Mouse (Mus musculus): ENCODE measurements around the gene Bbs1. TPM values are rescaled to one million over a fixed set of nuclear protein-coding genes. Genes with fewer than 3 reads are reported as not detected.
"Not testable (repeated sequence)": the region's sequence is repeated elsewhere in the genome, so short reads cannot be mapped to it uniquely, and the experiment has no call there.

Bbs1 gene
- polyA plus RNA-seq, 1 experiment: 1.3 TPM

DNA sequence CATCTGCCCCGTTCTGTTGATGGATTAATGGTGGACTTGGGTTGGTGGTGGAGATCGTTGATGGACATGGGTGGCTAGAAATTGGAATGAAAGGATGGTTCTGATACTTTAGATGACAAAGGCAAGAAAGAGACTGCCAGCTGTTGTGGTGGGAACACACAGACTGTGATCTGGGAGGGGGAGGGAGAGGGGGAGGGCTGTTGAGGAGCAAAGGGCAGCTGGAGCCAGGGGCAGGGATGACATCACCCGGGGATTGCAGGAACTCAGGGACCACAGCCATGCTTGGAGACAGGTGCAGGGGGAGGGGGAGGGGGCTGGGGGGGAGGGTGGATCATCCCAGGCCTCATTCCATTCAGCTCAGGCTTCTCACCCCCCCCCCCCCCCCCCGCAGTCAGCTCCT is 30.2 kb downstream of the Bbs1 start:
- DNase-seq (ENCODE audit: low read depth in 1 of 2, low spot score in 2 of 2): no peak
- Histone ChIP-seq H3K36me3 (ENCODE audit: control insufficient read depth, insufficient read depth, low read length) (no peaks in the 10 kb centered on the region), H3K4me1 (ENCODE audit: control insufficient read depth, insufficient read depth, insufficient read length) (peaks cover 4% of the 10 kb centered on the region; the same call in 1 of the 2 replicates), H3K4me3 (ENCODE audit: extremely low read depth, insufficient read depth, insufficient read length) (no peak overlapping the region), H3K27ac (ENCODE audit: insufficient read depth, low read length) (no peak overlapping the region), H3K27me3 (ENCODE audit: control insufficient read depth, insufficient read depth, low read length) (no peaks in the 10 kb centered on the region)
- TF ChIP-seq CTCF (IDR thresholded peaks at IDR 0.05; ENCODE audit: extremely low read depth, insufficient read depth, insufficient read length, insufficient replicate concordance) (no peak), POLR2A (IDR thresholded peaks at IDR 0.05; ENCODE audit: low read depth, low read length) (no peak)
- WGBS: 69% methylated on average over 3 of the region's 4 CpGs

DNA sequence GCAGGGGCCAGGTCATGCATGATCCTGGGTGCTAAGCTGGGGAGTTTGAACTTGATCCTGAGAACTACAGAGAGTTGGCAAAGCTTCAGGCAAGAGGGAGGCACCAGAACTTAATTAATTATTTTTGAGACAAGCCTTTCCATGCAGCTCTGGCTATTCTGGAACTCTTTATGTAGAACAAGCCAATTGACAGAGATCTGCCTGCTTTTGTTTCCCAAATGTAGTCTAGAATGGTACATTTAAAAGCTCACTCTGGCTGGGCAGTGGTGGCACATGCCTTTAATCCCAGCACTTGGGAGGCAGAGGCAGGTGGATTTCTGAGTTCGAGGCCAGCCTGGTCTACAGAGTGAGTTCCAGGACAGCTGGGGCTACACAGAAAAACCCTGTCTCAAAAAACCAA is 31.8 kb downstream of the Bbs1 start:
- H3K4me1 ChIP-seq (ENCODE audit: control insufficient read depth, insufficient read depth, insufficient read length); DNase-seq (ENCODE audit: low read depth in 1 of 2, low spot score in 2 of 2); H3K4me3 ChIP-seq (ENCODE audit: extremely low read depth, insufficient read depth, insufficient read length); H3K27me3 ChIP-seq (ENCODE audit: control insufficient read depth, insufficient read depth, low read length); H3K27ac ChIP-seq (ENCODE audit: insufficient read depth, low read length); H3K36me3 ChIP-seq (ENCODE audit: control insufficient read depth, insufficient read depth, low read length): not testable (repeated sequence)
- 71% methylated on average over 1 of the region's 1 CpGs for WGBS

DNA sequence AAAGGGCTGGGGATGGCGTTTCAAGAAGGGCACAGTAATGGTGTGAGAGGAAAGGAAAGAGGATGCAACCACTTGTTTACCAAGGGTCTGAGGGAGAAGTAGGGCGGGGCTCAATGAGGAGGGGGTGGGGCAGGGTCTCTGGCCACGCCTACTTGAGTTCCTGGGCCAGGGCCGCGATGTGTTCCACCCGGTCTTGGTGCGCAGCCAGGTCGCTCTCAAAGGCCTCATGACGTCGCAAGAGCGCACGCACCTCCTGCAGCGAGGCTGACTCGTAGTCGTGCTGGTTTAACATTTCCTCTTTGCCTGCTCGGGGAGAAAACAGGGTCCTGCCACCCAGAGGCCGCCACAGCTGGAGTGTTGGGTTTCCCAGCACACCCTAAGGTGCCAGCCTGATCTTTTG is 41.3 kb downstream of the Bbs1 start:
- H3K27me3 ChIP-seq (ENCODE audit: control insufficient read depth, insufficient read depth, low read length): no peaks in the 10 kb centered on the region
- no peaks in the 10 kb centered on the region for H3K36me3 ChIP-seq (ENCODE audit: control insufficient read depth, insufficient read depth, low read length)
- no peak overlapping the region for H3K4me3 ChIP-seq (ENCODE audit: extremely low read depth, insufficient read depth, insufficient read length)

DNA sequence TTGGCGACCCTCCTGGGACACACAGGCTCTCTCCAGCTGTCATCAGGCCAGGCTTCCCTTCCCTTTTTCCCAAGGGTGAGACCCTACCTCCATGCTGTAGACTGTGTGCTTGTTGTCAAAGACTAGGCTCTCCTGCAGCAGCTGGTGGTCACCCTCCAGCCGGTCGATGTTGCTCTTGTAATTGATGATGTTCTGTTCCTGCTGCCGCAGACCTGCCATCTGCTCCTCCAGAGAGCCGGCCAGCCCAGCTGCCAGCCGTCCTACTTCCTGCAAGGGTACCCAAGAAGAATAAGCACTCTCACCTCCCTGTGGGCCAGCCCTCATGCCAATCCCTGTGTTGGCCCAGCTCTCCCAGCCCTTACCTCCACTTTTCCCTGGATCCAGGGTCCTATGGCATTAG is 43.4 kb downstream of the Bbs1 start:
- WGBS: 62% methylated on average over 6 of the region's 6 CpGs
- Histone ChIP-seq H3K4me3 (ENCODE audit: extremely low read depth, insufficient read depth, insufficient read length) (no peak overlapping the region), H3K4me1 (ENCODE audit: control insufficient read depth, insufficient read depth, insufficient read length) (no peaks in the 10 kb centered on the region), H3K27me3 (ENCODE audit: control insufficient read depth, insufficient read depth, low read length) (no peaks in the 10 kb centered on the region), H3K36me3 (ENCODE audit: control insufficient read depth, insufficient read depth, low read length) (no peaks in the 10 kb centered on the region), H3K27ac (ENCODE audit: insufficient read depth, low read length) (no peak overlapping the region)
- DNase-seq (ENCODE audit: low read depth in 1 of 2, low spot score in 2 of 2): no peak
- TF ChIP-seq POLR2A (IDR thresholded peaks at IDR 0.05; ENCODE audit: low read depth, low read length): no peak
- TF ChIP-seq CTCF (IDR thresholded peaks at IDR 0.05; ENCODE audit: extremely low read depth, insufficient read depth, insufficient read length, insufficient replicate concordance): no peak

More for the DNA sequence above, 41.3 kb downstream of the Bbs1 start:
- TF ChIP-seq CTCF (IDR thresholded peaks at IDR 0.05; ENCODE audit: extremely low read depth, insufficient read depth, insufficient read length, insufficient replicate concordance): no peak
- TF ChIP-seq POLR2A (IDR thresholded peaks at IDR 0.05; ENCODE audit: low read depth, low read length): no peak
- H3K4me1 ChIP-seq (ENCODE audit: control insufficient read depth, insufficient read depth, insufficient read length): no peaks in the 10 kb centered on the region
- DNase-seq (ENCODE audit: low read depth in 1 of 2, low spot score in 2 of 2): no peak
- WGBS: 4% methylated on average over 17 of the region's 17 CpGs
- H3K27ac ChIP-seq (ENCODE audit: insufficient read depth, low read length): no peak overlapping the region

DNA sequence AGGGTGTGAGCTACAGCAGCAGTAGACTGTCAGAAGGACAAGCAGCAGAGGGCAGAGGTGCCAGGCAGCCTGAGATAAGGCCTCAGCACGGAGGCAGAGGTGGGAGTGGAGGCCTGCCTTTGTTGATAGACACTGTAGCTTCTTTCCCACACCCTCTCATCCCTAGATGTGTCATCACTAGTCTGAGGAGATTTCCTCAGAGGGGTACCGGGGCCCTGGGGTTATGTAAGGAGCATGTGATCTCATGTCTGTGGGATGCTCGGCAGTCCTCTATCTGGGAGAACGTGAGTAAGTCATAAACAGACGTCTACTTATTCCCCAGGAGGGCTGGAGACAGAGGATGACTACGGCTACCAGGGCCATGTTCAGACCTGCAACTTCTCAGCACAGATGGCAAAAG is 47.3 kb downstream of the Bbs1 start:
- H3K27me3 ChIP-seq (ENCODE audit: control insufficient read depth, insufficient read depth, low read length): peaks cover under 1% of the 10 kb centered on the region; the same call in 1 of the 2 replicates
- H3K36me3 ChIP-seq (ENCODE audit: control insufficient read depth, insufficient read depth, low read length): no peaks in the 10 kb centered on the region
- no peak for TF ChIP-seq CTCF (IDR thresholded peaks at IDR 0.05; ENCODE audit: extremely low read depth, insufficient read depth, insufficient read length, insufficient replicate concordance)
- TF ChIP-seq POLR2A (IDR thresholded peaks at IDR 0.05; ENCODE audit: low read depth, low read length): no peak
- no peak for DNase-seq (ENCODE audit: low read depth in 1 of 2, low spot score in 2 of 2)
- no peaks in the 10 kb centered on the region for H3K4me1 ChIP-seq (ENCODE audit: control insufficient read depth, insufficient read depth, insufficient read length)
- H3K4me3 ChIP-seq (ENCODE audit: extremely low read depth, insufficient read depth, insufficient read length): no peak overlapping the region
- H3K27ac ChIP-seq (ENCODE audit: insufficient read depth, low read length): no peak overlapping the region
- WGBS: 85% methylated on average over 6 of the region's 6 CpGs

DNA sequence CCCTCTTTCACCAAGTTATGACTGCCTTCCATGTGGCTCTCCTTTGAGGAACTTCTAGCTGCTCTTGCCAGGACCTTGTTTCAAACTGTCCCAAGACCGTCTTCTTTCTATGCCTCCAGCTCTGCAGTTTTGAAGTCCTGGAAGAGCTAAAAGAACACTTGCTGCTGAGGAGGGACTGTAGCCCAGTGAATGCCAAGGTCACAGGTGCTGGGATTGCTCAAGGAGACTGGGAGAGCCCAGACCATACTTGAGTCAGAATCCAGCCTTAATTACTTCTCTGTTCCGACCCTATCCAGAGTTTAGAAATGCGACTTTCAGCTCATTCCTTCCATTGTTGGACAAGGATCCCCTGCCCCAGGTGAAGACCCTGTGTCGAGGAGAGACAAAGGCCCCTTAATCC is 50.5 kb downstream of the Bbs1 start:
- no peak for TF ChIP-seq CTCF (IDR thresholded peaks at IDR 0.05; ENCODE audit: extremely low read depth, insufficient read depth, insufficient read length, insufficient replicate concordance)
- TF ChIP-seq POLR2A (IDR thresholded peaks at IDR 0.05; ENCODE audit: low read depth, low read length): no peak
- no peaks in the 10 kb centered on the region for H3K4me1 ChIP-seq (ENCODE audit: control insufficient read depth, insufficient read depth, insufficient read length)
- no peak for DNase-seq (ENCODE audit: low read depth in 1 of 2, low spot score in 2 of 2)
- no peak overlapping the region for H3K4me3 ChIP-seq (ENCODE audit: extremely low read depth, insufficient read depth, insufficient read length)
- 73% methylated on average over 4 of the region's 4 CpGs for WGBS
- no peaks in the 10 kb centered on the region for H3K36me3 ChIP-seq (ENCODE audit: control insufficient read depth, insufficient read depth, low read length)
- H3K27ac ChIP-seq (ENCODE audit: insufficient read depth, low read length): no peak overlapping the region
- H3K27me3 ChIP-seq (ENCODE audit: control insufficient read depth, insufficient read depth, low read length): peaks cover 2% of the 10 kb centered on the region; the same call in 1 of the 2 replicates

DNA sequence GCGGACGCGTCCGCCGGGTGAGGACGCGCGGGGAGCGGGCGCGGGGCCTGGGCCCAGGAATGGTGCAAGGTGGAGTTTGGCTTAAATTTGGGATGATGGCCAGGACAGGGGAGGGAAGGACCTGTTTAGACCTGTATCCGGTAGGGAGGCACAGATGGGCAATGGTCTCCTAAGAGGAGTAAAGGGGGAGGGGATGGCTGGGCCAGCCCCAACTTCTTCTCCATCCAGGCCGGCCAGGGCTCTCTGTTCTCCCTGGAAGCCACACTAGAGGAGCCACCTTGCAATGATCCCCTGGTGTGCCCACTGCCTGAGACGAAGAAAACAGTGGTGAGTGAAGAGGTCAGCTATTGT is 51.0 kb downstream of the Bbs1 start:
- no peaks in the 10 kb centered on the region for H3K36me3 ChIP-seq (ENCODE audit: control insufficient read depth, insufficient read depth, low read length)
- H3K27ac ChIP-seq (ENCODE audit: insufficient read depth, low read length): no peak overlapping the region
- H3K4me3 ChIP-seq (ENCODE audit: extremely low read depth, insufficient read depth, insufficient read length): peak overlapping the region; percentile 44
- no peak for DNase-seq (ENCODE audit: low read depth in 1 of 2, low spot score in 2 of 2)
- TF ChIP-seq CTCF (IDR thresholded peaks at IDR 0.05; ENCODE audit: extremely low read depth, insufficient read depth, insufficient read length, insufficient replicate concordance) (no peak), POLR2A (IDR thresholded peaks at IDR 0.05; ENCODE audit: low read depth, low read length) (no peak)
- H3K27me3 ChIP-seq (ENCODE audit: control insufficient read depth, insufficient read depth, low read length): peaks cover 2% of the 10 kb centered on the region; the same call in 1 of the 2 replicates
- WGBS: 17% methylated on average over 14 of the region's 14 CpGs
- no peaks in the 10 kb centered on the region for H3K4me1 ChIP-seq (ENCODE audit: control insufficient read depth, insufficient read depth, insufficient read length)

Data from spleen, adult 2 months (tissue).